20 mouse cellular contexts compared by ENCODE assay signal in genomic region chr19:31779021-31779420, GRCm38 (mm10). TPM values are rescaled to one million over a fixed set of nuclear protein-coding genes. Genes with fewer than 3 reads are reported as not detected.
DNase-seq lines count a peak whose midpoint lies in the region; ATAC-seq lines count a peak whose summit lies in the region.
"Had no signal": no experiment of that assay in that cellular context is flagged by ENCODE, and none has a peak within 500 bp of the region (broad histone marks: within the 10 kb centered on the region; RNA-seq: fewer than 3 reads in every experiment).

No protein-coding gene starts in this region.

- peaks cover 4% of the 10 kb centered on the region for H3K4me1 ChIP-seq in heart, embryonic 15.5 days (replicated peaks)
- 0 out of 2 replicates have a peak, but pooled peaks cover 10% of the 10 kb centered on the region for H3K4me1 ChIP-seq in heart, embryonic 10.5 days
- H3K4me1 ChIP-seq in liver, embryonic 12.5 days, result peaks cover 54% of the 10 kb centered on the region
- H3K4me1 ChIP-seq: embryonic facial prominence, embryonic 12.5 days; forebrain, embryonic 10.5 days; limb, embryonic 15.5 days had no signal

- no peak overlapping the region for H3K9ac ChIP-seq in heart, embryonic 15.5 days
- H3K9ac ChIP-seq in liver, embryonic 12.5 days, result no peak overlapping the region
- H3K9ac ChIP-seq: embryonic facial prominence, embryonic 12.5 days; limb, embryonic 15.5 days had no signal

- no peak overlapping the region for H3K4me3 ChIP-seq in heart, embryonic 15.5 days
- H3K4me3 ChIP-seq in heart, embryonic 10.5 days, result no peak overlapping the region
- no peak overlapping the region for H3K4me3 ChIP-seq in liver, embryonic 12.5 days
- H3K4me3 ChIP-seq: embryonic facial prominence, embryonic 12.5 days; forebrain, embryonic 10.5 days; limb, embryonic 15.5 days had no signal

- no peak for ATAC-seq in heart, embryonic 15.5 days (replicated peaks; ENCODE audit: insufficient number of reproducible peaks, insufficient read depth, low FRiP score, low read depth)
- ATAC-seq in liver, embryonic 12.5 days, result peak; percentile 73
- ATAC-seq: hindbrain, embryonic 16.5 days had no signal

- intact Hi-C loops in left cerebral cortex, postnatal 4 days (cut with DNase I), result no loop called here

- H3K9me3 ChIP-seq in heart, embryonic 15.5 days (replicated peaks), result no peaks in the 10 kb centered on the region
- no peaks in the 10 kb centered on the region for H3K9me3 ChIP-seq in heart, embryonic 10.5 days
- no peaks in the 10 kb centered on the region for H3K9me3 ChIP-seq in liver, embryonic 12.5 days (replicated peaks)
- H3K9me3 ChIP-seq: embryonic facial prominence, embryonic 12.5 days; forebrain, embryonic 10.5 days; limb, embryonic 15.5 days had no signal

- 21% methylated on average over 4 of the region's 4 CpGs for WGBS in heart, embryonic 15.5 days
- 51% methylated on average over 4 of the region's 4 CpGs for WGBS in heart, embryonic 10.5 days
- WGBS in liver, embryonic 12.5 days (ENCODE audit: insufficient replicate concordance), result 20% methylated on average over 4 of the region's 4 CpGs

- H3K36me3 ChIP-seq in heart, embryonic 15.5 days, result no peaks in the 10 kb centered on the region
- no peaks in the 10 kb centered on the region for H3K36me3 ChIP-seq in heart, embryonic 10.5 days
- no peaks in the 10 kb centered on the region for H3K36me3 ChIP-seq in liver, embryonic 12.5 days
- H3K36me3 ChIP-seq: embryonic facial prominence, embryonic 12.5 days; forebrain, embryonic 10.5 days; limb, embryonic 15.5 days had no signal

- no peak overlapping the region for H3K4me2 ChIP-seq in heart, embryonic 15.5 days
- peak overlapping the region; percentile 40 for H3K4me2 ChIP-seq in liver, embryonic 12.5 days
- H3K4me2 ChIP-seq: embryonic facial prominence, embryonic 12.5 days; limb, embryonic 15.5 days; midbrain, embryonic 11.5 days had no signal

- H3K27me3 ChIP-seq in heart, embryonic 15.5 days, result no peaks in the 10 kb centered on the region
- no peaks in the 10 kb centered on the region for H3K27me3 ChIP-seq in heart, embryonic 10.5 days (ENCODE audit: insufficient read depth, poor library complexity, severe bottlenecking)
- H3K27me3 ChIP-seq in liver, embryonic 12.5 days (replicated peaks), result no peaks in the 10 kb centered on the region
- H3K27me3 ChIP-seq: embryonic facial prominence, embryonic 12.5 days; limb, embryonic 15.5 days had no signal

- 0 out of 2 replicates have a peak overlapping the region, but pooled peaks have one; percentile 9 for H3K27ac ChIP-seq in heart, embryonic 15.5 days
- no peak overlapping the region for H3K27ac ChIP-seq in heart, embryonic 10.5 days
- 0 out of 2 replicates have a peak overlapping the region, but pooled peaks have one; percentile 25 for H3K27ac ChIP-seq in liver, embryonic 12.5 days
- H3K27ac ChIP-seq: embryonic facial prominence, embryonic 12.5 days; forebrain, embryonic 10.5 days; limb, embryonic 15.5 days; stomach, postnatal 0 days had no signal

- peak; percentile 48 to 69 for DNase-seq in cerebellum, postnatal 25 days
- no peak for DNase-seq in cerebellum, adult 8-10 months
- DNase-seq in heart, embryonic 10.5 days (ENCODE audit: low spot score), result no peak
- peak; percentile 68 for DNase-seq in retina, postnatal 1 day
- DNase-seq in left cerebral cortex, postnatal 4 days, result no peak
- no peak for DNase-seq in kidney, postnatal 4 days
- DNase-seq: B cell, adult 2 months; cerebellum, adult 9-11 months; kidney, adult 11 months; kidney, postnatal 10 days; right cerebral cortex, adult 18-20 months; thymus, postnatal 36 days had no signal

RNA-seq across cellular contexts. Expression of gene Prkg1, which starts 14.2 kb away (rescaled TPM):
- 6.0 TPM in 2 replicates for polyA plus RNA-seq in heart, embryonic 15.5 days (2015; fragmentation: Nextera tagmentation; extraction: Ambion mirVana)
- polyA plus RNA-seq in heart, embryonic 10.5 days (2016; fragmentation: Nextera tagmentation; extraction: Ambion mirVana), result 12.0 and 17.7 TPM in 2 replicates
- polyA plus RNA-seq in liver, embryonic 12.5 days (2016; fragmentation: Nextera tagmentation; extraction: Ambion mirVana), result 1.4 and 1.6 TPM in 2 replicates
- 10 to 100 TPM; 13.5 to 15.5 TPM for total RNA-seq in left cerebral cortex, postnatal 4 days (2021)

Comparison
In these comparisons a context has a peak if more than half of its experiments do, and no peak if none do; other contexts are left out.
1. DNase-seq: peak in cerebellum, postnatal 25 days (2 of 2) and retina, postnatal 1 day (single experiment); none in cerebellum, adult 8-10 months (single experiment), heart, embryonic 10.5 days (single experiment), left cerebral cortex, postnatal 4 days (single experiment) and kidney, postnatal 4 days (0 of 2).